Mouse (Mus musculus) MEL (cell line): Measurements from ENCODE around the gene Slc4a4.

Experiments
- NRF1 ChIP-seq: IDR thresholded peaks from 2 replicates; pipeline ENCODE4 v1.6.1; 2014; ENCODE audit warnings: low read depth, mild to moderate bottlenecking, inconsistent platforms, low read length, improper control_type of control experiment, moderate library complexity; ENCODE audit not compliant: poor library complexity, insufficient read depth, severe bottlenecking
- POLR2A ChIP-seq, 2 experiments: IDR thresholded peaks; 2 replicates each; pipeline ENCODE4 v1.6.1; 2011 to 2012; ENCODE audit warnings: low read length in 2 of 2, mild to moderate bottlenecking in 2 of 2, control low read depth in 1 of 2, improper control_type of control experiment in 1 of 2, low read depth in 1 of 2, moderate library complexity in 1 of 2; ENCODE audit not compliant: control insufficient read depth in 1 of 2, insufficient read depth in 1 of 2, poor library complexity in 1 of 2
- POLR2AphosphoS5 ChIP-seq: IDR thresholded peaks from 2 replicates; pipeline ENCODE4 v1.6.1; 2012; ENCODE audit warnings: low read depth, borderline replicate concordance, mild to moderate bottlenecking, inconsistent platforms, low read length, moderate library complexity, mixed read lengths

GRCm38 (mm10) chr5:89123270-89123903 is 236.8 kb downstream of the Slc4a4 start:
- TF ChIP-seq POLR2A (IDR thresholded peaks at IDR 0.05; ENCODE audit: control insufficient read depth in 1 of 2, insufficient read depth in 1 of 2, low read depth in 1 of 2, low read length in 2 of 2, poor library complexity in 1 of 2) = no peak
- no peak for TF ChIP-seq NRF1
- TF ChIP-seq POLR2AphosphoS5 = no peak
